Mouse (Mus musculus): Measurements from ENCODE around the gene Dmwd.
A peak's percentile ranks its signal among the peaks of the same experiment; 100 is the strongest.

Dmwd gene

DNA sequence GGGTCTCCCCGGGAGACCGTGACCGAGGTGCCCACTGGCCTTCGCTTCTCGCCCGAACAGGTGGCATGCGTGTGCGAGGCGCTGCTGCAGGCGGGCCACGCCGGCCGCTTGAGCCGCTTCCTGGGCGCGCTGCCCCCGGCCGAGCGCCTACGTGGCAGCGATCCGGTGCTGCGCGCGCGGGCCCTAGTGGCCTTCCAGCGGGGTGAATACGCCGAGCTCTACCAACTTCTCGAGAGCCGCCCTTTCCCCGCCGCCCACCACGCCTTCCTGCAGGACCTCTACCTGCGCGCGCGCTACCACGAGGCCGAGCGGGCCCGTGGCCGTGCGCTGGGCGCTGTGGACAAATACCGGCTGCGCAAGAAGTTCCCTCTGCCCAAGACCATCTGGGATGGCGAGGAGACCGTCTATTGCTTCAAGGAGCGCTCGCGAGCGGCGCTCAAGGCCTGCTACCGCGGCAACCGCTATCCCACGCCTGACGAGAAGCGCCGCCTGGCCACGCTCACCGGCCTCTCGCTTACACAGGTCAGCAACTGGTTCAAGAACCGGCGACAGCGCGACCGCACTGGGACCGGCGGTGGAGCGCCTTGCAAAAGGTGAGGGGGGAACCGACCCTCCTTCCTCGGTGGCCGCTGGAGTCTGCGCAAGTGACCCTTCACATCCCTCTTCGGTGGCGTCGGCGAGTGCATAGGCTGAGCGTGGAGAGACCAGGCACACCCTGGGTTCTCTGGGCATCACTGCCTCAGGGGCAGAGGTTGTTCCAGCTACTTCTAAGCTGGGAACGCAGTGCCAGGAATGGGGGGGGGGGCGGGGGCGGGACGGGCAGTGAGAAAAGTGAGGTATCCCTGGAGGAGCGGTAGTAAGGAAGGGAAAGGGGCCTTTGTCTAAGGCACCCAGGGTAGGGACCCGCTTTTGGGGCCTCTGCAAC, 19.1 kb downstream of the Dmwd start:
- DNase-seq (ENCODE audit: low spot score in 2 of 2) = peak in 1 of 2 experiments; percentile 47

GRCm38 (mm10) chr7:19095751-19096110, 19.7 kb downstream of the Dmwd start:
- DNase-seq (ENCODE audit: low spot score in 2 of 2) = peak in 1 of 2 experiments; percentile 31

GRCm38 (mm10) chr7:19096421-19096976, 20.5 kb downstream of the Dmwd start:
- no peak for DNase-seq (ENCODE audit: low spot score in 2 of 2)

DNA sequence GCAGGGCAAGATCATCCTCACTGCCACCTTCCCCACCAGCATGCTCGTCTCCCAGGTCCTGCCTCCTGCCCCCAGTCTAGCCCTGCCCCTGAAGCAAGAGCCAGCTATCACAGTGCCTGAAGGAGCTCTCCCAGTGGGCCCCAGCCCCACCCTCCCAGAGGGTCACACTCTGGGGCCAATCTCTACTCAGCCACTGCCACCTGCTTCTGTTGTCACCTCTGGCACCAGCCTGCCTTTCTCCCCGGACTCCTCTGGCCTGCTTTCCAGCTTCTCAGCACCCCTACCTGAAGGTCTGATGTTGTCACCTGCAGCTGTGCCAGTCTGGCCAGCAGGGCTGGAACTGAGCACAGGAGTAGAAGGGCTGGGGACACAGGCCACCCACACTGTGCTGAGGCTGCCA, 21.2 kb downstream of the Dmwd start:
- no peak for DNase-seq (ENCODE audit: low spot score in 2 of 2)

DNA sequence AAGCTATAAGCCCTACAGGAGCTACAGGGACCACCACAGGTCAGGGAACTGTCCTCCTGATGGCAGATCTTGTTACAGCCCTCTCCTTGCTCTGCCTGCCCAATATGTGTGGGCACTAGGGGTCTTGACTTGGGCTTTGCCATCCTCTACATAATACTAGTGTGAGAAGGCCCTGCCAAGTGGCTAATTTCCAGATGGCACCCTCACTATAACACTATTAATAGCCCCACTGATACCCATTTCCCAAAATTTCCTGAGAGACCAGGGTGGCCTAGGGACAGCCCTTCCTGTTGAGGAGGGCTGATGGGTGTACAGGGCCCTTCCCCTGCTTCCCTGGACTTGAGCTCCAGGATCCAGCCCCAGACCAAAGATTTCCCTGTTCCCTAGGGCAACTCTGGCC, 21.8 kb downstream of the Dmwd start:
- DNase-seq (ENCODE audit: low spot score in 2 of 2) = no peak

DNA sequence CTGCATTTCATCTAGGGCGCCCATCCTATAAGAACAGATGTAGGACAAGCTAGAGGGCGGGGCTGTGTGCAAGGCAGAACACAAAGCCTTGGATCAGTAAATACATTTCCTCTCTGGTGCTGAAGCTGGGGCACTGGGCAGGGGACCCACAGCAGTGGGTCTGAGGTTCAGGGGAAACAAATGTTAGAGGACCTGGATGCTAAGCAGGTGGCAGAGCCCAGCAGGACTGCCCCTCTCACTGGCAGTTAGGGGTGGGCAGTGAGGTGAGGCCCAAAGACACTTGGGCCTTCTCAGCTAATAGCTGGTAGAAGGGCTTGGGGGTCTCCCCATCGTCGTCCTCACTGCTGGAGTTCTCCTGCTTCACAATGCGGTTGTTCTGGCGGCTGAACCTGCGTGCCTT, 22.8 kb downstream of the Dmwd start:
- DNase-seq (ENCODE audit: low spot score in 2 of 2) = no peak

DNA sequence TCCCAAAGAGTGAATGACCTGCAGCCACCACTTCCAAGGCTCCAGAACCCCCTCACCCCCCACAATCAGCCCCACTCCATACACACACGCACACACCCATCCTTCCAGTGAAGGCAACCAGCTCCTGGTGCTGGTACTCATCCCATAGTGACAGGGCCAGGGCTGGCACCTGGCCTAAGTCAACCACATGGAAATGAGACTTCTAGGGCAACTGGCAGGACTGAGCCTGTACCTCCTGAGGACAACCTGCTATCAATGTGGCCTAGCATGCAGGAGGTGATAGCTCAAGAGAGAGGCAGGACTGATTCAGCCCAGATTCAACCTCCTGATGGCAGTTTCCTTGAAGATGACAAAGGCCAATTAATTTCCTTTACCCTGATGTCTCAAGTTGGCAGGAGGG, 24.3 kb downstream of the Dmwd start:
- DNase-seq (ENCODE audit: low spot score in 2 of 2) = no peak

DNA sequence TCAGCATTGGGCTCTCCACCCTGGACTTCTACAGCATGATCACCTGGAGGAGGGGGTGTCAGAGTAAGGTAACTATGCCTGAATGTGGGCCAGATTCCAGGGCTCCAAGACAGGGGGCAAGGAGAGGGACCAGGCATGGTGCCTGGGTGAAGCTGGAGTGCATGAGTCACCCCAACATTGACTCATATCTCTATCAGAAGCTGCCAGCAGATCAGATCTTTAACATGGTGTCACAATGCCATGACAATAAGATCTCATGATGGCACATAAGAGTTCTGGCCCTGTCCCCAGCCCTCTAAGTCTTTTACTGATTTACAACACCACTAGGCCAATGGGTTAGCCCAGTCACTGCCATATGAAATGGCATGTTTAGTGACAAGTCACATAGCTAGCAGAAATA, 27.7 kb downstream of the Dmwd start:
- DNase-seq (ENCODE audit: low spot score in 2 of 2) = no peak

- no peak for DNase-seq (ENCODE audit: low spot score in 2 of 2)
These were observed 28.5 kb downstream of the Dmwd start for GRCm38 (mm10) chr7:19104486-19104885.

GRCm38 (mm10) chr7:19107436-19107835, 31.4 kb downstream of the Dmwd start:
- DNase-seq (ENCODE audit: low spot score in 2 of 2) = no peak

- no peak for DNase-seq (ENCODE audit: low spot score in 2 of 2)
These were observed 33.5 kb downstream of the Dmwd start for GRCm38 (mm10) chr7:19109565-19109964.

DNA sequence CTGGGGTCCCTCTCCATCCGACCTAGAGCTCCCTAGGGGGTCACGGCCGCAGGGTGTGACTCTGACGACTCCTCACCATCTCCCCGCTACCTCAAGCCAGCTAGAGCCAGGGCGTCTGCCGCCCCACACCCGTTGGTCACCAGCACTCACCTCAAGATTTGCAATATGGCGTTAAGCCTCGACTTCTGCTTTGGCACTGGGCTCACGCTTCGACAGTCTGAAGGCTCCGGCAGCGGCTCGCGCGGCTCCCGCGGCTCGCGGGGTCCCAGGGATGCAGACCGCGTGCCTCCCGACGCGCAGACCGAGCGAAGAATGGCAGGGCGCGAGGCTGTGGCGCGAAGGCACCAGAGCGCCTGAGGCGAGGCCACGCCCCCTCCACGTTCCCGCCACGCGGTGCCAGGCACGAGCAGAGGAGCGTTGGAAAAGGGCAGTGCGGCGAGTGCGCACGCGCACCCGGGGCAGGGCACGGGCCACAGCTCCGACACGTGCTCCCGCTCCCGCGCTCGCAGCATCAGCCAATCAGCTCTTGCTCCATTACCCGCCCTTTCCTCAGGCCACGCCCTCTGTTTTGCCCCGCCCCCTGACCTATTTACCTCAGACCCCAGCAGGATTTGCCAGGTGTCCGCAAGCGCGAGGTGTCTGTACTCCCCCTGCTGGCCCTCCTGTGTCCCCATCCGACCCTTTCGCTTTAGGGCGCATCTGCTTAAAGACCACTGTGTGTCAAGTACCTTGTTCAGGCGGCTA, 42.2 kb downstream of the Dmwd start, which contains the start of gene Gm4969:
Gene Gm4969 (minus strand): TSS at position 341 of the 744 bp plus-strand sequence.
- DNase-seq (ENCODE audit: low spot score in 2 of 2) = peak; percentile 57 to 73

GRCm38 (mm10) chr7:19119083-19119482, 43.1 kb downstream of the Dmwd start:
- DNase-seq (ENCODE audit: low spot score in 2 of 2) = no peak

- peak; percentile 75 to 82 for DNase-seq (ENCODE audit: low spot score in 2 of 2)
These were observed 43.8 kb downstream of the Dmwd start, which contains the start of gene Fbxo46 for GRCm38 (mm10) chr7:19119631-19120429. Gene Fbxo46 (plus strand): TSS chr7:19119859.

DNA sequence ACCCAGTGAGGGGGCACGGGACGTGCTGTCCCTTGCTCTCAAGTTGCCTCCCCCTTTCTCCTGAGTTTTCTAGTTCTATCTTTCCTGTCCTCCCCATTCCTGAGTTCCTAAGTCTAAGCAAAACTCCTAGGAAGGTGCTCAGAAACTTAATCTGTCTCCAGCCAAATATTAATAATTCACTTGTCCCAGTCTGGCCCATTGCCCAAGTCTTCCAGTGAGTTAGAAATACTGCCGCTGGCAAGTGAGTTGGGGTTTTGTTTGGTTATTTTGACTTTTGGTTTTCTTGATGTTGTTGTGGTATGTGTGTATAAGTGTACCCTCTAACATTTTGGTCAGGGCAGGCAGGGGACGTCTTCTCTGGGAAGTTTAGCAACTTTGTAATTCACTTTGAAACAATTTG, 45.7 kb downstream of the Dmwd start:
- DNase-seq (ENCODE audit: low spot score in 2 of 2) = no peak

GRCm38 (mm10) chr7:19124713-19125112, 48.7 kb downstream of the Dmwd start:
- DNase-seq (ENCODE audit: low spot score in 2 of 2) = no peak

DNA sequence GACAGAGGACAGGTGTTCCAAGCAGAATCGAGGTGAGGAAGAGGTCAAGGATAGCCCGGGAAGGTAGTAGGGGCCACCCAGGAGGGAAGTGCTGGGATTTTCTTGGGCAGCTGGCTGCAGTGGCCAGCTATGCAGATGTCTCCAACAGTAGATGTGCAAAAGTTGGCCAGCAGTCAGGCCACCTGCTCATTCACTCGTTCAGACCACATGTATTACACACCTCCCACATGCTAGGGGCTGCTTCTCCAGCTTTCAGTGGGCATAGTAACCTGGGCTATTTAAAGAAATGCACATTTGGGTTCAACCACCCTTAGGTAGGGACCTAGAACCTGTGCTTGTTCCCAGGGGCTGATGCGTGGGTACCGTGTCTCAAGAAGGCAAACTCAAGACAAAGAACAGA, 51.7 kb downstream of the Dmwd start:
- DNase-seq (ENCODE audit: low spot score in 2 of 2) = no peak

DNA sequence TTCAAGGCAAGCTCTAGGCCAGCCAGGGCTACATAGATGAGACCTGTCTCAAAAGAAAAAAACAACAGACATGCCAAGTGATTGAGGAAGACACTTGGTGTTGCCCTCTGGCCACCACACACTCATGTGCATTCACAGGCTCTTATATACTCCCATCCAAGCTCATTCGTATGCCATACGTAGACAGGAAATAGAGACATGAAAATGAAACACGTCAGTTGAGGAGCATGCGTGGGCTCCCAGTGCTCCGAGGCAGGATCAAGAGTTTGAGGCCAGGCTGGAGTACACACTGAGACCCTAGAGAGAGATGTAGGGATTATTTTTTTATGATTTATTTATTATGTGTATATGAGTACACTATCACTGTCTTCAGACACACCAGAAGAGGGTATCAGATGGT, 53.4 kb downstream of the Dmwd start:
- DNase-seq (ENCODE audit: low spot score in 2 of 2) = no peak

DNA sequence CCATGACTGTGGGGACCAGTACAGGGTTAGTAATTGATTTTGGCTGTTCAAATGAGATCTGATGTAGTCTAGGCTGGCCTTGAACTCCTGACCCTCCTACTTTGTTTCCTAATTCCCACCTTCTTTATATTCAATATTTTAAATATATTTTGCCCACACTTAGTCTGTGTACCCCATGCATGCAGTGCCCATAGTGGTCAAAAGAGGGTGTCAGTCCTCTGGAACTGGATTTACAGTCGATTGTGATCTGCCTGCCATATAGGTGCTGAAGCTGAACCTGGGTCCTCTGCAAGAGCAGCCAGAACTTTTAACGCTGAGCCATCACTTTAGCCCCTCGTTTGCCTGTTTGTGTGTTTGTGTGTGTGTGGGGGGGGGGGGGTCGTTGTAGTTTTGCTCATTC, 54.6 kb downstream of the Dmwd start:
- peak in 1 of 2 experiments; percentile 29 for DNase-seq (ENCODE audit: low spot score in 2 of 2)

DNA sequence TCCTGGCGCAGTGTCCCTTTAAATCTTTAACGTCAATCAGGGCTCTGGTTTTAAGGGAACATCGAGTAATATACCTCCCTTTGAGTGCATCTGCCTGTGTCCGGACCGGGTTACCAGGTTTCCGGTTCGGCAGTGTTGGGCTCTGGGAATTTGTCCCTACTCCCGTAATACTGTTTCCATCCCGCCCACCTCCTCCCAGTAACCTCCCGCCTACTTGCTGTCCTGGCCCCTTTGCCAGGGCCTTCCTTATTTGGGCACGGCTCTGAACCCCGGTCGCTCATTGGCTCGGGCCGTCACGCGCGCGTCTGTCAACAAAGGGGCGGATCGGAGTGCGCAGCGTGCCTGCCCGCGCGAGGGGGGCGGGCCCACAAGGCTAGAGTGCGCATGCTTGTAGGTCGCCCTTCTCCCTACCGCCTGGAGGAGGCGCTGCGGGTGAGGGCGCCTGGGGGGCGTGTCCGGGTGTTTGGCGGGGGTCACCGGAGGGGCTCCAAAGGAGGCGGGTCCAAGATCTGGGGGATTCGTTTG, 55.4 kb downstream of the Dmwd start:
- DNase-seq (ENCODE audit: low spot score in 2 of 2) = peak; percentile 91 to 96
